Mouse (Mus musculus): ENCODE data around the gene Ccn2.

The Ccn2 gene

DNA sequence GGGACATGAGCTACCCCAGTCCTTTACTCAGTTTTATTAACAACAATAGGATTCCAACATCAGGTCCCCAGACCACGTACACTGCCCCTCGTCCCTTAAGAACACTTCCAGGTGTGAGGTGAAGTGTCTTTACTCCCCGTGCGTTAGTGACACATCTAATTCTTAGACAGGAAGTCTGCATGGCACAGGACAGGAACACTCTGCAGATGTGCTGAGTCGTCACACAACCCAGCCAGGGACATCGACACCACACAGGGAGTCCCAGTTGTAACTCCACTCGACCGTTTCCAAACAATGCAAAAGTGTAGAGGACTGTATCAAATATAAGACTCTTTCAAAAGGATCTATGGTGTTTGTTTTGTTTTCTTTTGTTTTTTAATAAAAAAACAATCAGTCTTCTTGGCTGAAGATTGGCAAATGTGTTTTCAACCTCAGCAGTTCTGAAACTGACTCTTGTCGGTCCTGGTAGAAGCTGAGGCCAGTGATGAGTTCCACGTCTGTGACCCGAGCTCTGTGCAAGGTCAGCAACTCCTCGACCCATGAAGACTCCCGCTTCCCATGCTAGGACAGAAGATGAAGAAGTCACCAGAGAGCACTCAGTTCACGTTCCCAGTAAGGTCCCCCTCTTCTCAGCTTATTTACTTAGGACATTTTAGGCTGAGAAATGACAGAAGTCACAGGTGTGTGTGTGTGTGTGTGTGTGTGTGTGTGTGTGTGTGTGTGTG, 46.3 kb downstream of the Ccn2 start:
- WGBS = 74% methylated on average over 14 of the region's 14 CpGs

DNA sequence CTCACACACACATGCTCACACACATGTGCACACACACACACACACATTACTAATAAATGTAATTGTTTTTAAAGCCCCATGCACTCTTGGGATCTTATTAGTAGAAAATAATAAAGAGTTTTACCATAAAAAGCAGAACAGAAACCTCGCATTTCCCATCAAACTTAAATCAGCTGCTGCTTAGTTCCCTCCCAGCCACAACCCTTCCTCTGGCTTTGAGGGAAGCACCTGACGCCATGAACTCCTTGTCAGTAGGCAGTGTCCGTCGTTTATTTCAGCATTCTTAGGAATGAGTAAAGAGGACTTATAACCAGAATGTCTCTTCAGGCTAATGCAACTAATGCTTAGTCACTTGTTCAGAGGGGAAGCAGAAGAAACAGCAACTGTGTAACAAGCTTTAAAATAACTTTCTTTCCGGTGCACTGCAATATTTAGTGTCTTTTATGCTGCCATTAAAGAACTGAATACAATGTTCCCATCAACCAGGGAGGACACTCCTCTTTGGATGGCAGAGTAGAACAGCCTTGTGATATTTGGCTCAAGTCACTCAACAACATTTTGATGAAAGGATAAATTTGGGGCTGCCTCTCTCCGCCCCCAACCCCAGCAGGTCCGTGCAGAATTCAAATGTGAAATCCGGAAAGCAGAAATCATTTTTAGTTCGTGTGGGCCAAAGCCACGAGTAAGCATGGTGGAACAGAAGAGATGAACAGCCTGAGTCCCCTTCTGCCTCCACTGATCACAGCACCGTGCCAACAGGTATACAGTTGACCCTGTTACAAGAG, 47.7 kb downstream of the Ccn2 start:
- 66% methylated on average over 11 of the region's 11 CpGs for WGBS

DNA sequence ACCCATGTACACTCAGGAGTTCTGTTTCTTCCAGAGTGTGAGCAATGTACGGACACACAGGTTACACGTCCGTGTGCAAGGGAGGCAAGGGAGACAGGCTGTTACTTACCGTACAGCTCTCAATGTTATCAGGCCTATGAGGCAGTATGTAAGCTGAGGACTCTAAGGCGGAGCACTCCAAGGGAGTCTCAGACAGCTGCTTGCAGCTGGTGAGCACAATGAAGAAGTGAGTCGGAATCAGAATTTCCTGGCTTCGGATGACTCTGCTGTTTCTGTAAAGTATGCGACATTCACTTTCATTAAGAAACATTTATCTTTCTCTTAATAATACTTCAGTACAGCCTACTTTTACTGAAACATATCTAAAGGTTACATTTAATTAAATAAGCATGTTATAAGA, 49.9 kb downstream of the Ccn2 start:
- 94% methylated on average over 8 of the region's 8 CpGs for WGBS
